Mouse (Mus musculus): ENCODE data around the gene Crb1.
"Not testable (repeated sequence)": the region's sequence is repeated elsewhere in the genome, so short reads cannot be mapped to it uniquely, and the experiment has no call there.

The Crb1 gene

GRCm38 (mm10) chr1:139336997-139337396 lies 39.9 kb downstream of the Crb1 start:
- intact Hi-C loops (cut with DNase I) = loop anchor here (5.0 kb wide), 1 partner anchor 175 kb away; no protein-coding TSS in a partner anchor

GRCm38 (mm10) chr1:139328811-139329210 lies 48.1 kb downstream of the Crb1 start:
- intact Hi-C loops (cut with DNase I) = no loop called here

- intact Hi-C loops (cut with DNase I) = no loop called here
Measured at GRCm38 (mm10) chr1:139328286-139328685, 48.6 kb downstream of the Crb1 start.

GRCm38 (mm10) chr1:139325378-139325777 lies 51.5 kb downstream of the Crb1 start:
- intact Hi-C loops (cut with DNase I) = no loop called here

GRCm38 (mm10) chr1:139319798-139320197 lies 57.1 kb downstream of the Crb1 start:
- intact Hi-C loops (cut with DNase I) = no loop called here

- intact Hi-C loops (cut with DNase I) = no loop called here
Measured at GRCm38 (mm10) chr1:139314297-139314874, 62.5 kb downstream of the Crb1 start.

GRCm38 (mm10) chr1:139308915-139309314 lies 68.0 kb downstream of the Crb1 start:
- intact Hi-C loops (cut with DNase I) = no loop called here

- intact Hi-C loops (cut with DNase I) = not testable (repeated sequence)
Measured at GRCm38 (mm10) chr1:139302519-139302918, 74.4 kb downstream of the Crb1 start.

- intact Hi-C loops (cut with DNase I) = no loop called here
Measured at GRCm38 (mm10) chr1:139301830-139302229, 75.1 kb downstream of the Crb1 start.

GRCm38 (mm10) chr1:139292023-139292422 lies 84.9 kb downstream of the Crb1 start:
- intact Hi-C loops (cut with DNase I) = no loop called here

- intact Hi-C loops (cut with DNase I) = no loop called here
Measured at GRCm38 (mm10) chr1:139291593-139291992, 85.3 kb downstream of the Crb1 start.

GRCm38 (mm10) chr1:139276619-139277320 lies 100.1 kb downstream of the Crb1 start:
- intact Hi-C loops (cut with DNase I) = no loop called here

- intact Hi-C loops (cut with DNase I) = loop anchor here (5.0 kb wide), 1 partner anchor 431 kb away; no protein-coding TSS in a partner anchor
Measured at GRCm38 (mm10) chr1:139267844-139268243, 109.1 kb downstream of the Crb1 start.

- intact Hi-C loops (cut with DNase I) = no loop called here
Measured at GRCm38 (mm10) chr1:139264245-139264644, 112.7 kb downstream of the Crb1 start.

- intact Hi-C loops (cut with DNase I) = no loop called here
Measured at GRCm38 (mm10) chr1:139263158-139263557, 113.7 kb downstream of the Crb1 start.

GRCm38 (mm10) chr1:139255581-139255980 lies 121.3 kb downstream of the Crb1 start:
- intact Hi-C loops (cut with DNase I) = no loop called here

GRCm38 (mm10) chr1:139252041-139252440 lies 124.9 kb downstream of the Crb1 start:
- intact Hi-C loops (cut with DNase I) = no loop called here

- intact Hi-C loops (cut with DNase I) = no loop called here
Measured at GRCm38 (mm10) chr1:139249159-139249558, 127.7 kb downstream of the Crb1 start.

GRCm38 (mm10) chr1:139246723-139247380 lies 130.0 kb downstream of the Crb1 start:
- intact Hi-C loops (cut with DNase I) = no loop called here

- intact Hi-C loops (cut with DNase I) = no loop called here
Measured at GRCm38 (mm10) chr1:139236794-139237193, 140.1 kb downstream of the Crb1 start.

GRCm38 (mm10) chr1:139234611-139235568 lies 142.0 kb downstream of the Crb1 start:
- intact Hi-C loops (cut with DNase I) = no loop called here
